Mouse (Mus musculus): ENCODE results near the gene Slc25a33. TPM values are rescaled to one million over a fixed set of nuclear protein-coding genes. Genes with fewer than 3 reads are reported as not detected.

The Slc25a33 gene
- polyA plus RNA-seq, 1 experiment from 2014 or later = 20.3 TPM

Other genes with a start within 250 kb of the Slc25a33 start
- 36.0 and 57.4 TPM in 2 replicates for gene Clstn1, start 187.8 kb downstream of the Slc25a33 start, polyA plus RNA-seq (2016; fragmentation: Nextera tagmentation; extraction: Ambion mirVana)
- 10.4 and 17.2 TPM in 2 replicates for gene Pik3cd, start 71.7 kb downstream of the Slc25a33 start, polyA plus RNA-seq (2016; fragmentation: Nextera tagmentation; extraction: Ambion mirVana)
- 40.8 and 44.4 TPM in 2 replicates for gene Tmem201, start 36.2 kb downstream of the Slc25a33 start, polyA plus RNA-seq (2016; fragmentation: Nextera tagmentation; extraction: Ambion mirVana)
- 10.7 and 12.0 TPM in 2 replicates for gene Spsb1, start 180.8 kb upstream of the Slc25a33 start, polyA plus RNA-seq (2016; fragmentation: Nextera tagmentation; extraction: Ambion mirVana)
- 4.8 and 5.6 TPM in 2 replicates for gene H6pd, start 234.7 kb upstream of the Slc25a33 start, polyA plus RNA-seq (2016; fragmentation: Nextera tagmentation; extraction: Ambion mirVana)